15 mouse cellular contexts compared by ENCODE assay signal in the genomic region with DNA sequence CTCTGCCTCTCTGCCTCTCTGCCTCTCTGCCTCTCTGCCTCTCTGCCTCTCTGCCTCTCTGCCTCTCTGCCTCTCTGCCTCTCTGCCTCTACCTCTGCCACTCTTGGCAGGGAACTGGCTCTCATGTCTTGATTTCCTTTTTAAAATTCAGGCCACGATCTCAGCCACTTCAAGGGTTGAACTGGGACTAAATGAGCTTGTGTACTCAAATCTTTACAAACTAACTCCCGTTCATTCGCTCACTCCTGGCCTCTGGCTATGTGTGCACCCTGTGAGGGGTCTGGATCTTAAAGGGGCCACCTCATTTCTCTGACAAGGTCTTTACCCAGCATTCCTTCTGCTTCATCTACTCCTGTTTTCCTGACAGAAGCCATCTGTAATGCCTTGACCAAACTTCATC. TPM values are rescaled to one million over a fixed set of nuclear protein-coding genes. Genes with fewer than 3 reads are reported as not detected.
DNase-seq lines count a peak whose midpoint lies in the region; ATAC-seq and TF ChIP-seq lines count a peak whose summit lies in the region.
"Had no signal": no experiment of that assay in that cellular context is flagged by ENCODE, and none has a peak within 500 bp of the region (broad histone marks: within the 10 kb centered on the region; RNA-seq: fewer than 3 reads in every experiment).

No protein-coding gene starts in this region.

- no peaks in the 10 kb centered on the region for H3K27me3 ChIP-seq in kidney, embryonic 16.5 days (ENCODE audit: insufficient read depth, low read length)
- no peaks in the 10 kb centered on the region for H3K27me3 ChIP-seq in forebrain, embryonic 16.5 days (replicated peaks; ENCODE audit: control insufficient read depth, insufficient read depth, low read length)
- no peaks in the 10 kb centered on the region for H3K27me3 ChIP-seq in midbrain, embryonic 13.5 days
- peaks cover 2% of the 10 kb centered on the region; the same call in 1 of the 2 replicates for H3K27me3 ChIP-seq in heart, embryonic 11.5 days (ENCODE audit: control insufficient read depth, insufficient read depth, low read length)
- no peaks in the 10 kb centered on the region for H3K27me3 ChIP-seq in liver, postnatal 0 days (ENCODE audit: insufficient read depth, low read length)

- H3K4me2 ChIP-seq in kidney, embryonic 16.5 days (replicated peaks; ENCODE audit: low read depth, low read length): no peak overlapping the region
- H3K4me2 ChIP-seq in forebrain, embryonic 16.5 days (ENCODE audit: low read length): no peak overlapping the region
- H3K4me2 ChIP-seq in midbrain, embryonic 13.5 days (replicated peaks): no peak overlapping the region
- H3K4me2 ChIP-seq in heart, embryonic 11.5 days: no peak overlapping the region
- H3K4me2 ChIP-seq in liver, postnatal 0 days (ENCODE audit: low read depth, low read length): no peak overlapping the region

- H3K27ac ChIP-seq in kidney, embryonic 16.5 days (ENCODE audit: low read length): no peak overlapping the region
- peak overlapping the region; percentile 83 for H3K27ac ChIP-seq in forebrain, embryonic 16.5 days (ENCODE audit: low read length)
- H3K27ac ChIP-seq in midbrain, embryonic 13.5 days: peak overlapping the region; percentile 76
- no peak overlapping the region for H3K27ac ChIP-seq in heart, embryonic 11.5 days (ENCODE audit: low read depth, low read length)
- H3K27ac ChIP-seq in liver, postnatal 0 days (ENCODE audit: low read depth): no peak overlapping the region
- H3K27ac ChIP-seq: heart, embryonic 10.5 days had no signal

- ATAC-seq in kidney, embryonic 16.5 days (ENCODE audit: low FRiP score, low TSS enrichment): no peak
- peak; percentile 92 for ATAC-seq in forebrain, embryonic 16.5 days
- ATAC-seq in midbrain, embryonic 13.5 days: peak; percentile 88
- ATAC-seq in heart, embryonic 11.5 days (replicated peaks; ENCODE audit: insufficient number of reproducible peaks, low FRiP score, low TSS enrichment): no peak
- ATAC-seq in liver, postnatal 0 days: no peak

- H3K9me3 ChIP-seq in kidney, embryonic 16.5 days (ENCODE audit: low read length): no peaks in the 10 kb centered on the region
- H3K9me3 ChIP-seq in forebrain, embryonic 16.5 days (ENCODE audit: control insufficient read depth, low read length): no peaks in the 10 kb centered on the region
- no peaks in the 10 kb centered on the region for H3K9me3 ChIP-seq in midbrain, embryonic 13.5 days
- no peaks in the 10 kb centered on the region for H3K9me3 ChIP-seq in heart, embryonic 11.5 days (replicated peaks; ENCODE audit: control insufficient read depth, low read length)
- no peaks in the 10 kb centered on the region for H3K9me3 ChIP-seq in liver, postnatal 0 days (ENCODE audit: low read length)
- H3K9me3 ChIP-seq: G1E; heart, embryonic 10.5 days had no signal

- H3K9ac ChIP-seq in kidney, embryonic 16.5 days (replicated peaks; ENCODE audit: low read length): no peak overlapping the region
- H3K9ac ChIP-seq in forebrain, embryonic 16.5 days (replicated peaks; ENCODE audit: low read depth, low read length): no peak overlapping the region
- H3K9ac ChIP-seq in midbrain, embryonic 13.5 days (replicated peaks): no peak overlapping the region
- H3K9ac ChIP-seq in heart, embryonic 11.5 days (ENCODE audit: low read depth, low read length): no peak overlapping the region
- H3K9ac ChIP-seq in liver, postnatal 0 days (replicated peaks): no peak overlapping the region

- H3K4me3 ChIP-seq in kidney, embryonic 16.5 days (ENCODE audit: low read length): no peak overlapping the region
- H3K4me3 ChIP-seq in forebrain, embryonic 16.5 days (replicated peaks; ENCODE audit: low read length): no peak overlapping the region
- no peak overlapping the region for H3K4me3 ChIP-seq in midbrain, embryonic 13.5 days (replicated peaks)
- no peak overlapping the region for H3K4me3 ChIP-seq in heart, embryonic 11.5 days (ENCODE audit: low read depth, low read length)
- H3K4me3 ChIP-seq in liver, postnatal 0 days (ENCODE audit: low read depth, low read length): no peak overlapping the region
- H3K4me3 ChIP-seq: heart, embryonic 10.5 days had no signal

- no peaks in the 10 kb centered on the region for H3K36me3 ChIP-seq in kidney, embryonic 16.5 days (ENCODE audit: insufficient read depth, low read length)
- H3K36me3 ChIP-seq in forebrain, embryonic 16.5 days (ENCODE audit: control insufficient read depth, insufficient read depth): peaks cover 5% of the 10 kb centered on the region; the same call in 1 of the 2 replicates
- H3K36me3 ChIP-seq in midbrain, embryonic 13.5 days: peaks cover 10% of the 10 kb centered on the region
- no peaks in the 10 kb centered on the region for H3K36me3 ChIP-seq in heart, embryonic 11.5 days (ENCODE audit: control insufficient read depth, insufficient read depth, low read length)
- H3K36me3 ChIP-seq in liver, postnatal 0 days (replicated peaks; ENCODE audit: insufficient read depth, low read length): no peaks in the 10 kb centered on the region
- H3K36me3 ChIP-seq: G1E; heart, embryonic 10.5 days had no signal

- no peak for TF ChIP-seq CTCF in liver, postnatal 0 days (IDR thresholded peaks at IDR 0.05; ENCODE audit: low read depth)

- peak; percentile 15 for DNase-seq in kidney, adult 18-20 months
- DNase-seq in adipocyte (ENCODE audit: low spot score): peak; percentile 33
- DNase-seq in liver, postnatal 0 days: no peak
- DNase-seq in adrenal gland, postnatal 10 days: no peak
- DNase-seq: lung, postnatal 4 days; spleen, adult 18-20 months had no signal

- WGBS in kidney, embryonic 16.5 days: 41% methylated on average over 3 of the region's 3 CpGs
- 8% methylated on average over 3 of the region's 3 CpGs for WGBS in forebrain, embryonic 16.5 days
- WGBS in midbrain, embryonic 13.5 days: 12% methylated on average over 3 of the region's 3 CpGs
- 51% methylated on average over 3 of the region's 3 CpGs for WGBS in heart, embryonic 11.5 days (ENCODE audit: insufficient replicate concordance)
- 58% methylated on average over 3 of the region's 3 CpGs for WGBS in liver, postnatal 0 days (ENCODE audit: insufficient replicate concordance)

- no peak for TF ChIP-seq EP300 in liver, postnatal 0 days (IDR thresholded peaks at IDR 0.05; ENCODE audit: low read depth)

- 0 out of 2 replicates have a peak, but pooled peaks cover 6% of the 10 kb centered on the region for H3K4me1 ChIP-seq in kidney, embryonic 16.5 days (ENCODE audit: insufficient read depth, low read length)
- peaks cover 39% of the 10 kb centered on the region for H3K4me1 ChIP-seq in forebrain, embryonic 16.5 days (replicated peaks; ENCODE audit: control insufficient read depth, insufficient read depth, low read length)
- H3K4me1 ChIP-seq in midbrain, embryonic 13.5 days (replicated peaks): peaks cover 49% of the 10 kb centered on the region
- H3K4me1 ChIP-seq in heart, embryonic 11.5 days (ENCODE audit: control insufficient read depth, insufficient read depth, low read length): no peaks in the 10 kb centered on the region
- H3K4me1 ChIP-seq in liver, postnatal 0 days (ENCODE audit: insufficient read depth): 0 out of 2 replicates have a peak, but pooled peaks cover 3% of the 10 kb centered on the region

RNA-seq across cellular contexts. Expression of gene Gm4131, which starts 18.6 kb away (rescaled TPM):
- polyA plus RNA-seq in kidney, embryonic 16.5 days (2015; fragmentation: Nextera tagmentation; extraction: Ambion mirVana): 0.27 and 0.30 TPM in 2 replicates
- polyA plus RNA-seq in forebrain, embryonic 16.5 days (2015; fragmentation: Nextera tagmentation; extraction: Ambion mirVana): 0.21 and 0.49 TPM in 2 replicates
- polyA plus RNA-seq in midbrain, embryonic 13.5 days (2015; fragmentation: Nextera tagmentation; extraction: Ambion mirVana): 0.48 TPM in 1 of 2 replicates, not detected in the other
- not detected in 2 replicates for polyA plus RNA-seq in heart, embryonic 11.5 days (2014; fragmentation: Nextera tagmentation; extraction: Ambion mirVana)
- polyA plus RNA-seq in liver, postnatal 0 days (2015; fragmentation: Nextera tagmentation; extraction: Ambion mirVana): not detected in 2 replicates
- total RNA-seq in adrenal gland, postnatal 10 days (2021): not detected
- total RNA-seq: G1E; layer of hippocampus, postnatal 36 days; liver, adult 2 months; neutrophil, adult 5-6 weeks had no signal
- polyA plus RNA-seq: G1E; heart, embryonic 10.5 days; liver, adult 2 months had no signal

RNA-seq across cellular contexts. Expression of gene Fam124a, which starts 29.8 kb away (rescaled TPM):
- 7.0 and 8.9 TPM in 2 replicates for polyA plus RNA-seq in kidney, embryonic 16.5 days (2015; fragmentation: Nextera tagmentation; extraction: Ambion mirVana)
- 46.2 and 47.6 TPM in 2 replicates for polyA plus RNA-seq in forebrain, embryonic 16.5 days (2015; fragmentation: Nextera tagmentation; extraction: Ambion mirVana)
- polyA plus RNA-seq in midbrain, embryonic 13.5 days (2015; fragmentation: Nextera tagmentation; extraction: Ambion mirVana): 19.2 and 22.1 TPM in 2 replicates
- 1.1 and 1.3 TPM in 2 replicates for polyA plus RNA-seq in heart, embryonic 11.5 days (2014; fragmentation: Nextera tagmentation; extraction: Ambion mirVana)
- 3.0 and 3.2 TPM in 2 replicates for polyA plus RNA-seq in liver, postnatal 0 days (2015; fragmentation: Nextera tagmentation; extraction: Ambion mirVana)
- 1 to 10 TPM; 3.7 to 4.1 TPM for total RNA-seq in adrenal gland, postnatal 10 days (2021)
- total RNA-seq: neutrophil, adult 5-6 weeks had no signal
- polyA plus RNA-seq: G1E had no signal

Comparison
In these comparisons a context has a peak if more than half of its experiments do, and no peak if none do; other contexts are left out.
1. DNase-seq: peak in kidney, adult 18-20 months (single experiment) and adipocyte (single experiment); none in liver, postnatal 0 days (single experiment) and adrenal gland, postnatal 10 days (single experiment).
2. ATAC-seq: peak in forebrain, embryonic 16.5 days (single experiment) and midbrain, embryonic 13.5 days (single experiment); none in kidney, embryonic 16.5 days (single experiment), heart, embryonic 11.5 days (single experiment) and liver, postnatal 0 days (single experiment).
3. H3K27ac ChIP-seq: peak in forebrain, embryonic 16.5 days (single experiment) and midbrain, embryonic 13.5 days (single experiment); none in kidney, embryonic 16.5 days (single experiment), heart, embryonic 11.5 days (single experiment) and liver, postnatal 0 days (single experiment).